Mouse (Mus musculus) midbrain, postnatal 0 days (tissue): ENCODE results near the gene Mpg. TPM values are rescaled to one million over a fixed set of nuclear protein-coding genes. Genes with fewer than 3 reads are reported as not detected.
A peak's percentile ranks its signal among the peaks of the same experiment; 100 is the strongest.

Source experiments
- ATAC-seq: fragments of 200-750 bp; cut with Nextera tagmentation; 2 replicates; pipeline ENCODE4 v1.8.0; 2017; ENCODE audit warnings: moderate number of reproducible peaks, mild to moderate bottlenecking, moderate TSS enrichment, moderate library complexity; ENCODE audit not compliant: low FRiP score
- DNase-seq: peaks from one replicate; pipeline ENCODE4 v3.0.0-alpha.2; 2015; ENCODE audit warnings: low spot score
- H3K27ac ChIP-seq: fragments of 300-500 bp; sonication (generic); 2 replicates; pipeline ENCODE4 v1.5.1; 2014; ENCODE audit warnings: low read depth, mild to moderate bottlenecking, low read length, mixed read lengths
- H3K27me3 ChIP-seq: fragments of 300-500 bp; sonication (generic); 2 replicates; pipeline ENCODE4 v1.6.1; 2014; ENCODE audit warnings: low read length, control low read depth, mixed read lengths; ENCODE audit not compliant: insufficient read depth
- H3K36me3 ChIP-seq: fragments of 300-500 bp; sonication (generic); 2 replicates; pipeline ENCODE4 v1.6.1; 2014; ENCODE audit warnings: low read length, control low read depth, mixed read lengths; ENCODE audit not compliant: insufficient read depth
- H3K4me1 ChIP-seq: fragments of 300-500 bp; sonication (generic); 2 replicates; pipeline ENCODE4 v1.6.1; 2014; ENCODE audit warnings: mild to moderate bottlenecking, control low read depth, antibody characterized with exemption, low read length, mixed read lengths; ENCODE audit not compliant: insufficient read depth
- H3K4me2 ChIP-seq: fragments of 300-500 bp; sonication (generic); 2 replicates; pipeline ENCODE4 v1.6.1; 2014; ENCODE audit warnings: low read depth, mild to moderate bottlenecking, low read length, mixed read lengths; ENCODE audit not compliant: poor library complexity, severe bottlenecking
- H3K4me3 ChIP-seq: fragments of 300-500 bp; sonication (generic); 2 replicates; pipeline ENCODE4 v1.5.1; 2014; ENCODE audit warnings: low read depth, mild to moderate bottlenecking, low read length, moderate library complexity
- H3K9ac ChIP-seq: fragments of 300-500 bp; sonication (generic); replicated peaks from 2 replicates; pipeline ENCODE4 v1.6.1; 2014; ENCODE audit warnings: mild to moderate bottlenecking, low read length, moderate library complexity, mixed read lengths; ENCODE audit not compliant: poor library complexity, severe bottlenecking
- H3K9me3 ChIP-seq: fragments of 300-500 bp; sonication (generic); 2 replicates; pipeline ENCODE4 v1.6.1; 2016; ENCODE audit warnings: low read length, control low read depth
- CTCF ChIP-seq: IDR thresholded peaks from 2 replicates; pipeline ENCODE4 v1.5.1; 2016; ENCODE audit warnings: antibody characterized with exemption, mild to moderate bottlenecking
- WGBS: fragments of 180-500 bp; shearing (Covaris S2); extraction: QIAGEN DNeasy Blood & Tissue Kit; methylation state at CpG from one replicate; pipeline ENCODE4 v1.1.7; 2014; 5-methylcytosine and 5-hydroxymethylcytosine counted together
- polyA plus RNA-seq: library from polyadenylated mRNA; unstranded; fragments of >200 nt; fragmentation: Nextera tagmentation; extraction: Ambion mirVana; gene quantifications from 2 replicates; pipeline ENCODE4 v1.2.1, GENCODE M21; 2015
- total RNA-seq: library from RNA; depleted of rRNA; stranded (reverse); fragments of >200 nt; gene quantifications from 2 replicates; pipeline ENCODE4 v1.2.3, GENCODE M21; 2014

Mpg gene
- total and polyA plus RNA-seq, 2 experiments from 2014 or later: 31.2 to 31.7 TPM

- ATAC-seq (no peak), DNase-seq (no peak)
- Histone ChIP-seq H3K9me3 (no peaks in the 10 kb centered on the region), H3K27me3 (peaks cover 9% of the 10 kb centered on the region; the same call in 1 of the 2 replicates), H3K9ac (no peak overlapping the region), H3K36me3 (peaks cover 18% of the 10 kb centered on the region), H3K4me3 (no peak overlapping the region), H3K27ac (no peak overlapping the region), H3K4me2 (no peak overlapping the region), H3K4me1 (peaks cover 8% of the 10 kb centered on the region)
- WGBS: 93% methylated on average over 3 of the region's 3 CpGs
- no peak for TF ChIP-seq CTCF
These were observed 2.1 kb downstream of the Mpg start for GRCm38 (mm10) chr11:32228292-32228845.

GRCm38 (mm10) chr11:32230220-32230619 lies 3.9 kb downstream of the Mpg start:
- DNase-seq: no peak

GRCm38 (mm10) chr11:32231125-32231524 lies 4.8 kb downstream of the Mpg start:
- no peak overlapping the region for H3K4me2 ChIP-seq
- H3K36me3 ChIP-seq: peaks cover 30% of the 10 kb centered on the region
- DNase-seq: no peak
- H3K27me3 ChIP-seq: no peaks in the 10 kb centered on the region
- TF ChIP-seq CTCF: no peak
- WGBS: 96% methylated on average over 2 of the region's 2 CpGs
- H3K9ac ChIP-seq: no peak overlapping the region
- ATAC-seq: no peak
- H3K9me3 ChIP-seq: no peaks in the 10 kb centered on the region
- H3K4me3 ChIP-seq: no peak overlapping the region
- no peak overlapping the region for H3K27ac ChIP-seq
- peaks cover 8% of the 10 kb centered on the region; the same call in 1 of the 2 replicates for H3K4me1 ChIP-seq

More at GRCm38 (mm10) chr11:32230220-32230619, 3.9 kb downstream of the Mpg start:
- Histone ChIP-seq H3K4me3 (no peak overlapping the region), H3K27me3 (no peaks in the 10 kb centered on the region), H3K4me2 (no peak overlapping the region), H3K4me1 (peaks cover 8% of the 10 kb centered on the region), H3K9me3 (no peaks in the 10 kb centered on the region), H3K36me3 (peaks cover 30% of the 10 kb centered on the region), H3K9ac (no peak overlapping the region), H3K27ac (no peak overlapping the region)
- 77% methylated on average over 4 of the region's 4 CpGs for WGBS
- no peak for ATAC-seq
- no peak for TF ChIP-seq CTCF

- H3K4me1 ChIP-seq: 0 out of 2 replicates have a peak, but pooled peaks cover 5% of the 10 kb centered on the region
- no peak overlapping the region for H3K4me3 ChIP-seq
- peaks cover 30% of the 10 kb centered on the region for H3K36me3 ChIP-seq
- no peak for ATAC-seq
- no peak overlapping the region for H3K4me2 ChIP-seq
- no peak overlapping the region for H3K9ac ChIP-seq
- no peaks in the 10 kb centered on the region for H3K27me3 ChIP-seq
- WGBS: 78% methylated on average over 10 of the region's 10 CpGs
- no peak for TF ChIP-seq CTCF
- no peaks in the 10 kb centered on the region for H3K9me3 ChIP-seq
- no peak for DNase-seq
- H3K27ac ChIP-seq: no peak overlapping the region
These were observed 6.5 kb downstream of the Mpg start for GRCm38 (mm10) chr11:32232848-32233247.

- Histone ChIP-seq H3K4me3 (no peak overlapping the region), H3K27me3 (no peaks in the 10 kb centered on the region), H3K4me2 (no peak overlapping the region), H3K4me1 (0 out of 2 replicates have a peak, but pooled peaks cover 5% of the 10 kb centered on the region), H3K9me3 (no peaks in the 10 kb centered on the region), H3K36me3 (peaks cover 30% of the 10 kb centered on the region), H3K9ac (no peak overlapping the region), H3K27ac (no peak overlapping the region)
- no peak for TF ChIP-seq CTCF
- ATAC-seq (peak; percentile 6; the same call in 1 of the 2 replicates), DNase-seq (peak; percentile 75)
- WGBS: 91% methylated on average over 3 of the region's 3 CpGs
These were observed 7.6 kb downstream of the Mpg start for GRCm38 (mm10) chr11:32233895-32234294.

GRCm38 (mm10) chr11:32234816-32235485 lies 8.6 kb downstream of the Mpg start:
- no peak for TF ChIP-seq CTCF
- DNase-seq (no peak), ATAC-seq (no peak)
- H3K9ac ChIP-seq: no peak overlapping the region
- H3K27ac ChIP-seq: no peak overlapping the region; the same call in 1 of the 2 replicates
- 0 out of 2 replicates have a peak, but pooled peaks cover 5% of the 10 kb centered on the region for H3K4me1 ChIP-seq
- H3K27me3 ChIP-seq: no peaks in the 10 kb centered on the region
- WGBS: 88% methylated on average over 6 of the region's 6 CpGs
- no peaks in the 10 kb centered on the region for H3K9me3 ChIP-seq
- H3K4me3 ChIP-seq: no peak overlapping the region
- no peak overlapping the region for H3K4me2 ChIP-seq
- H3K36me3 ChIP-seq: peaks cover 34% of the 10 kb centered on the region
